Mouse (Mus musculus) embryonic facial prominence, embryonic 11.5 days (tissue): ENCODE data around the gene Asb10. TPM values are rescaled to one million over a fixed set of nuclear protein-coding genes. Genes with fewer than 3 reads are reported as not detected.
"Not testable (repeated sequence)": the region's sequence is repeated elsewhere in the genome, so short reads cannot be mapped to it uniquely, and the experiment has no call there.

Experiments
- ATAC-seq: fragments of 200-750 bp; cut with Nextera tagmentation; replicated peaks from 2 replicates; pipeline ENCODE4 v1.8.0; 2017; ENCODE audit warnings: low read depth; ENCODE audit not compliant: insufficient number of reproducible peaks, low FRiP score, low TSS enrichment
- DNase-seq: peaks from one replicate; pipeline ENCODE4 v3.0.0-alpha.2; 2015; ENCODE audit warnings: low spot score
- H3K27ac ChIP-seq: fragments of 300-500 bp; sonication (generic); replicated peaks from 2 replicates; pipeline ENCODE4 v1.5.1; 2014; ENCODE audit warnings: mild to moderate bottlenecking, low read depth, low read length, control low read depth
- H3K27me3 ChIP-seq: fragments of 300-500 bp; sonication (generic); 2 replicates; pipeline ENCODE4 v1.6.1; 2014; ENCODE audit warnings: mild to moderate bottlenecking, low read length, moderate library complexity, mixed read lengths; ENCODE audit not compliant: control insufficient read depth, insufficient read depth
- H3K36me3 ChIP-seq: fragments of 300-500 bp; sonication (generic); replicated peaks from 2 replicates; pipeline ENCODE4 v1.6.1; 2014; ENCODE audit warnings: low read depth, mild to moderate bottlenecking, low read length, moderate library complexity, mixed read lengths; ENCODE audit not compliant: control insufficient read depth, insufficient read depth
- H3K4me1 ChIP-seq: fragments of 300-500 bp; sonication (generic); 2 replicates; pipeline ENCODE4 v1.6.1; 2014; ENCODE audit warnings: low read length, mixed read lengths; ENCODE audit not compliant: control insufficient read depth, insufficient read depth
- H3K4me2 ChIP-seq: fragments of 300-500 bp; sonication (generic); 2 replicates; pipeline ENCODE4 v1.6.1; 2014; ENCODE audit warnings: low read depth, mild to moderate bottlenecking, control low read depth, low read length, moderate library complexity
- H3K4me3 ChIP-seq: fragments of 300-500 bp; sonication (generic); 2 replicates; pipeline ENCODE4 v1.5.1; 2014; ENCODE audit warnings: low read depth, low read length, control low read depth
- H3K9ac ChIP-seq: fragments of 300-500 bp; sonication (generic); replicated peaks from 2 replicates; pipeline ENCODE4 v1.6.1; 2014; ENCODE audit warnings: mild to moderate bottlenecking, control low read depth, low read length
- H3K9me3 ChIP-seq: fragments of 300-500 bp; sonication (generic); replicated peaks from 2 replicates; pipeline ENCODE4 v1.6.1; 2016; ENCODE audit warnings: mild to moderate bottlenecking, low read length, inconsistent platforms, mixed read lengths; ENCODE audit not compliant: control insufficient read depth
- WGBS: fragments of 180-500 bp; shearing (Covaris S2); extraction: QIAGEN DNeasy Blood & Tissue Kit; methylation state at CpG from one replicate; pipeline ENCODE4 v1.1.7; 2014; 5-methylcytosine and 5-hydroxymethylcytosine counted together
- polyA plus RNA-seq: library from polyadenylated mRNA; unstranded; fragments of >200 nt; fragmentation: Nextera tagmentation; extraction: Ambion mirVana; gene quantifications from 2 replicates; pipeline ENCODE4 v1.2.1, GENCODE M21; 2014

Gene Asb10
- polyA plus RNA-seq, 1 experiment from 2014 or later = 0.24 TPM

GRCm38 (mm10) chr5:24577183-24577929, 36.6 kb upstream of the Asb10 start, which contains the start of gene Abcf2:
Abcf2 (minus strand) TSS chr5:24577467.
- H3K9me3 ChIP-seq = no peaks in the 10 kb centered on the region
- ATAC-seq (peak; percentile 96), DNase-seq (peak; percentile 100)
- no peaks in the 10 kb centered on the region for H3K27me3 ChIP-seq
- peak within 1 kb of the TSS; percentile 80 for H3K9ac ChIP-seq
- peak within 1 kb of the TSS; percentile 73 for H3K27ac ChIP-seq
- H3K4me1 ChIP-seq = no peaks in the 10 kb centered on the region
- H3K36me3 ChIP-seq = peaks cover 5% of the 10 kb centered on the region
- peak within 1 kb of the TSS; percentile 79 for H3K4me3 ChIP-seq
- under 1% methylated on average over 48 of the region's 48 CpGs for WGBS
- peak within 1 kb of the TSS; percentile 71 for H3K4me2 ChIP-seq

DNA sequence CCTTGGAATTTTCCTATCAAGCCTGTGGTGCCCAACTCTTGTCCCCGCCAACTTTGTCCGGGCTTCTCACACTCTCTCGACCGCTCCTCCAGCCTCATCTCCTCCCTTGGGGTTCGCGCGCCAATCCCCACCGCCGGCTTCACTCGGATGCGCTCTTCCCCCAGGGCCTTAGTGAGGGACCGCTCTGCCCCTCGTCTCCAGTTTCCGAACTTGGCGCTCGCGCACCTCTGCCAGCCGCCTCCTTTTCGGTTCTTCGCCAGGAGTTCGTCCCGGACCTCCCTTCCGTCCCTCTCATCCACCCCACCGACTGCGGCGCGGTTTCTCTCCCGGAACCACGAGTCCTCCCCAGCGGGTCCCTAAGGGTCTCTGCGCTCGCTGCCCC, 36.0 kb upstream of the Asb10 start:
- peak; percentile 34 for ATAC-seq

GRCm38 (mm10) chr5:24575948-24576347, 35.2 kb upstream of the Asb10 start:
- DNase-seq (no peak), ATAC-seq (no peak)
- Histone ChIP-seq H3K27ac (no peak overlapping the region), H3K4me1 (no peaks in the 10 kb centered on the region), H3K27me3 (no peaks in the 10 kb centered on the region), H3K4me3 (peak overlapping the region; percentile 79; the same call in 1 of the 2 replicates), H3K4me2 (peak overlapping the region; percentile 71; the same call in 1 of the 2 replicates), H3K9me3 (no peaks in the 10 kb centered on the region), H3K36me3 (peaks cover 12% of the 10 kb centered on the region), H3K9ac (no peak overlapping the region; the same call in 1 of the 2 replicates)
- WGBS = 76% methylated on average over 1 of the region's 1 CpGs

More for the DNA sequence above, 36.0 kb upstream of the Asb10 start:
- peak overlapping the region; percentile 73 for H3K27ac ChIP-seq
- peak; percentile 38 for DNase-seq
- H3K4me2 ChIP-seq = peak overlapping the region; percentile 71
- peaks cover 8% of the 10 kb centered on the region for H3K36me3 ChIP-seq
- no peaks in the 10 kb centered on the region for H3K27me3 ChIP-seq
- H3K4me1 ChIP-seq = no peaks in the 10 kb centered on the region
- H3K9ac ChIP-seq = peak overlapping the region; percentile 80
- H3K4me3 ChIP-seq = peak overlapping the region; percentile 79
- no peaks in the 10 kb centered on the region for H3K9me3 ChIP-seq
- WGBS = under 1% methylated on average over 32 of the region's 32 CpGs

DNA sequence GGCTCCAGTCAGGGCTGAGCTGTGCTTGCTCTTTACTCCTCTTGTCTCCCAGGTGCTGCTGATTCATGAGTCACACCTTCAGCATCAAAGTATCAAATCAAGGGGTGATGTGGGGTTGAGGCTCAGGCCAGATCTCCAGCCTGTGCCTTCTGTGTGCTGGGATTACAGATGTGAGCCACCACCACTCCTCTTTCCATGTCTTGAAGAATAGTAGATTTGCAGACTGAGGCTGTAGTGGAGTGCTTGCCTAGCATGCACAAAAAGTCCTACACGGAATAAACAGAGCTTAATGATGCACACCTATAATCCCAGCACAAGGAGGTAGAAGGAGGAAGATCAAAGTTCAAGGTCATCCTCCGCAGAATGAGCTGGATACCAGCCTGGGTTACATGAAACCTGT, 15.9 kb upstream of the Asb10 start, which contains the start of gene 4931409K22Rik:
Gene 4931409K22Rik (minus strand): TSS at position 101 of the 400 bp plus-strand sequence.
- Histone ChIP-seq H3K4me3 (no peak within 1 kb of the TSS), H3K9me3 (no peaks in the 10 kb centered on the region), H3K36me3 (no peaks in the 10 kb centered on the region), H3K4me2 (no peak within 1 kb of the TSS), H3K27me3 (no peaks in the 10 kb centered on the region), H3K27ac (no peak within 1 kb of the TSS), H3K4me1 (no peaks in the 10 kb centered on the region), H3K9ac (no peak within 1 kb of the TSS)
- no peak for DNase-seq
- WGBS = 75% methylated on average over 2 of the region's 2 CpGs
- no peak for ATAC-seq

DNA sequence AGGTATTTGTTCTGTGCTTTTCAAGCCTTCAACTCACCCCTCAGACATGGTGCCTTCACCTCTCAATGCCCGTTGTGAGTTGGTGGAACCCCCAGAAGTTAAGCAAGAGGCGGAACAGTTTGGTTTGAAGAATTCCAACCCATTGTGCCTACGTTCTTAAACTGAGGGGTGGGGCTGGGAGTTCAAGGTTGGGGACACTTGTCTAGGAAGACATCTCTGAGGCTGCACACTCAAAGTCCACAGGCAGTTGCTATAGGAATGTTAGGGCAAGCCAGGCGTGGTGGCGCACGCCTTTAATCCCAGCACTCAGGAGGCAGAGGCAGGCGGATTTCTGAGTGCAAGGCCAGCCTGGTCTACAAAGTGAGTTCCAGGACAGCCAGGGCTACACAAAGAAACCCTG, 14.6 kb upstream of the Asb10 start:
- H3K9me3 ChIP-seq, H3K36me3 ChIP-seq, H3K27ac ChIP-seq, H3K9ac ChIP-seq, H3K27me3 ChIP-seq, H3K4me1 ChIP-seq, ATAC-seq, DNase-seq, H3K4me3 ChIP-seq, H3K4me2 ChIP-seq: not testable (repeated sequence)
- WGBS = 93% methylated on average over 7 of the region's 7 CpGs

- no peaks in the 10 kb centered on the region for H3K4me1 ChIP-seq
- 51% methylated on average over 5 of the region's 5 CpGs for WGBS
- no peaks in the 10 kb centered on the region for H3K27me3 ChIP-seq
- no peaks in the 10 kb centered on the region for H3K36me3 ChIP-seq
- no peak overlapping the region for H3K9ac ChIP-seq
- H3K4me2 ChIP-seq = no peak overlapping the region
- ATAC-seq (no peak), DNase-seq (peak; percentile 74)
- H3K4me3 ChIP-seq = no peak overlapping the region
- H3K9me3 ChIP-seq = no peaks in the 10 kb centered on the region
- H3K27ac ChIP-seq = no peak overlapping the region
These were observed 13.0 kb upstream of the Asb10 start for GRCm38 (mm10) chr5:24553621-24554244.

GRCm38 (mm10) chr5:24551317-24551688, 10.5 kb upstream of the Asb10 start:
- WGBS = 53% methylated on average over 2 of the region's 2 CpGs
- DNase-seq (no peak), ATAC-seq (no peak)
- Histone ChIP-seq H3K4me2 (no peak overlapping the region), H3K27me3 (no peaks in the 10 kb centered on the region), H3K27ac (no peak overlapping the region), H3K9ac (no peak overlapping the region; the same call in 1 of the 2 replicates), H3K9me3 (no peaks in the 10 kb centered on the region), H3K4me3 (no peak overlapping the region), H3K4me1 (no peaks in the 10 kb centered on the region), H3K36me3 (no peaks in the 10 kb centered on the region)
